Mouse (Mus musculus) spleen, adult 2 months (tissue): ENCODE results near the gene Zfp324. TPM values are rescaled to one million over a fixed set of nuclear protein-coding genes. Genes with fewer than 3 reads are reported as not detected.
A peak's percentile ranks its signal among the peaks of the same experiment; 100 is the strongest.

Experiments
- DNase-seq, 2 experiments: peaks; one replicate each; pipeline versions ENCODE4 v3.0.0 to v3.0.0-alpha.2; 2012 to 2021; ENCODE audit warnings: low spot score in 2 of 2, low read depth in 1 of 2
- H3K27ac ChIP-seq: fragments of 200-500 bp; 2 replicates; pipeline ENCODE4 v1.5.1; 2012; ENCODE audit warnings: low read length, inconsistent platforms; ENCODE audit not compliant: insufficient read depth
- H3K27me3 ChIP-seq: fragments of 200-500 bp; 2 replicates; pipeline ENCODE4 v1.6.1; 2012; ENCODE audit warnings: mild to moderate bottlenecking, moderate library complexity, low read length, inconsistent platforms; ENCODE audit not compliant: control insufficient read depth, insufficient read depth
- H3K36me3 ChIP-seq: fragments of 200-500 bp; 2 replicates; pipeline ENCODE4 v1.6.1; 2012; ENCODE audit warnings: mild to moderate bottlenecking, low read length, inconsistent platforms; ENCODE audit not compliant: control insufficient read depth, insufficient read depth
- H3K4me1 ChIP-seq: fragments of 200-500 bp; 2 replicates; pipeline ENCODE4 v1.6.1; 2011; ENCODE audit warnings: inconsistent platforms; ENCODE audit not compliant: control insufficient read depth, insufficient read depth, insufficient read length
- H3K4me3 ChIP-seq: fragments of 200-500 bp; 2 replicates; pipeline ENCODE4 v1.5.1; 2011; ENCODE audit warnings: mild to moderate bottlenecking, inconsistent platforms; ENCODE audit not compliant: insufficient read depth, insufficient read length; ENCODE audit errors: extremely low read depth
- CTCF ChIP-seq: fragments of 200-500 bp; IDR thresholded peaks from 2 replicates; pipeline ENCODE4 v1.5.1; 2011; ENCODE audit warnings: mild to moderate bottlenecking, inconsistent platforms; ENCODE audit not compliant: insufficient read depth, insufficient read length, insufficient replicate concordance; ENCODE audit errors: extremely low read depth
- POLR2A ChIP-seq: fragments of 200-500 bp; IDR thresholded peaks from 2 replicates; pipeline ENCODE4 v1.6.1; 2011; ENCODE audit warnings: low read depth, low read length, inconsistent platforms
- WGBS: fragments of 180-500 bp; shearing (Covaris S2); methylation state at CpG from one replicate; pipeline ENCODE4 v1.1.7; 2018; 5-methylcytosine and 5-hydroxymethylcytosine counted together
- polyA plus RNA-seq: library from polyadenylated mRNA; depleted of rRNA; stranded (reverse); fragments of >200 nt; gene quantifications from 2 replicates; pipeline ENCODE4 v1.2.3, GENCODE M21; 2012

Zfp324 gene
- polyA plus RNA-seq, 1 experiment = 3.7 TPM

DNA sequence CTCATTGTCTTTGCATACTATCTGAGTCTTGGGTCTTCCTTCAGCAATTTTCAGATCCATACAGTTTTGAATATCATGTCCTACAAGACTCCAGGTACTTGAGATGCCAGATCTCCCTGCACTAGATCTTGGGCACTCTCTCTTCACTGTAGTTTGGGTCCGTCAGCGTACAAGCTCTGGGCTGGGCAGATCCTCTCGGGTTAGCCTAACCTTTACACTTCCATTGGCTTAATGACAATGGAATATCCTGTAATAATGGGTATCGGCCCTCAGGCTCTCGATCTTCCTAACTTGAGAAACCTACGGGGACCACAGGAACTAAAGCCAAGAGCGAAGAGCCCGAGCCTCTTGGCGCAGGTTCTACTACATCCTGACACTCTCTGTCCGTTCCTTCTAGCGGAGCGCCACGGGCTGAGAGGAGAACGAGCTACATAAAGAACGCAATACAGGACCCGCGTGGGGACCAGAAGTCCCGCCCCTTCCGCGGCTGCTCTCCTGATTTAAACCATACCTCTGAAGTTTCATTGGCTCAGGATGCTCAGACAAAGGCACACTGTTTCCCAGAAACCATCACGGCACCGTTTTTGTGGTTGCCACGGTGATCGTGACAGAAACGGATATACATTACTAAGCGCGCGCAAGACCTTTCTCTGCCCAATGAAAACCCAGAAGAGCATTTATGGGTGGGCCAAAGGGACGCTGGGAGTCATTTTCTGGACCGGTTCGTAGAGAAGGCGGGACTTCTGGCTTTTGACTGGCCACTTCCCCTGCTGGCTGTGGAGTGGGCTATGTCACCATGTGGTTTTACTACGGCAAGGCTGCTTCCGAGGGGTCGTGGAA is 16.4 kb upstream of the Zfp324 start:
- Histone ChIP-seq H3K27ac (peak overlapping the region; percentile 57), H3K4me3 (peak overlapping the region; percentile 75), H3K36me3 (no peaks in the 10 kb centered on the region), H3K27me3 (no peaks in the 10 kb centered on the region), H3K4me1 (peaks cover 4% of the 10 kb centered on the region; the same call in 1 of the 2 replicates)
- no peak for TF ChIP-seq CTCF
- peak; percentile 34; the same call in 1 of the 2 replicates for TF ChIP-seq POLR2A
- 7% methylated on average over 35 of the region's 35 CpGs for WGBS
- DNase-seq = peak; percentile 93 to 98

DNA sequence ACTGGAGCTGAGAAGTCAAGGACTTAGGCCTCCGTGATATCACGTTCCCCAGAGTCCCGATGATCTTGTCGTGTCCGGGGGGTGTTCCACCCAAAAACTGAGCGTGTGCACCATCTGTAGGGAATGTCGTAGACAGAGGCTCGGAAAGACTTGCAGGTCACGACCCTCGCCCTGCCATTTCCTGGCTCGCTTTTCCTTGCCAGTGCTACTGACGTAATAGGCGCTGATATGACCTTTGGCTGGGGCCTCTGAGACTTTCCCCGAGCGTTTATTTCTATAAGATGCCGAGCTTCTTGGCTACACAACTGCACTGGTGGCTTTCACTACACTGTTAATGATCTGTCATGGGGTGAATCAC is 15.8 kb upstream of the Zfp324 start:
- no peak for TF ChIP-seq POLR2A
- TF ChIP-seq CTCF = no peak
- Histone ChIP-seq H3K27me3 (no peaks in the 10 kb centered on the region), H3K4me1 (peaks cover 4% of the 10 kb centered on the region; the same call in 1 of the 2 replicates), H3K36me3 (no peaks in the 10 kb centered on the region), H3K27ac (peak overlapping the region; percentile 57), H3K4me3 (peak overlapping the region; percentile 75)
- DNase-seq = no peak
- WGBS = 2% methylated on average over 16 of the region's 16 CpGs

- Histone ChIP-seq H3K27me3 (no peaks in the 10 kb centered on the region), H3K4me3 (no peak overlapping the region), H3K36me3 (no peaks in the 10 kb centered on the region), H3K4me1 (peaks cover 4% of the 10 kb centered on the region; the same call in 1 of the 2 replicates), H3K27ac (no peak overlapping the region)
- WGBS = 33% methylated on average over 3 of the region's 3 CpGs
- no peak for DNase-seq
- TF ChIP-seq CTCF (no peak), POLR2A (no peak)
Observed at GRCm38 (mm10) chr7:12954896-12955295, 10.7 kb upstream of the Zfp324 start.

- H3K4me3 ChIP-seq = no peak overlapping the region
- no peak overlapping the region for H3K27ac ChIP-seq
- 67% methylated on average over 5 of the region's 5 CpGs for WGBS
- no peaks in the 10 kb centered on the region; the same call in 1 of the 2 replicates for H3K4me1 ChIP-seq
- H3K27me3 ChIP-seq = no peaks in the 10 kb centered on the region
- no peaks in the 10 kb centered on the region for H3K36me3 ChIP-seq
- TF ChIP-seq POLR2A (no peak), CTCF (no peak)
- DNase-seq = no peak
Observed at GRCm38 (mm10) chr7:12957511-12957910, 8.1 kb upstream of the Zfp324 start.

DNA sequence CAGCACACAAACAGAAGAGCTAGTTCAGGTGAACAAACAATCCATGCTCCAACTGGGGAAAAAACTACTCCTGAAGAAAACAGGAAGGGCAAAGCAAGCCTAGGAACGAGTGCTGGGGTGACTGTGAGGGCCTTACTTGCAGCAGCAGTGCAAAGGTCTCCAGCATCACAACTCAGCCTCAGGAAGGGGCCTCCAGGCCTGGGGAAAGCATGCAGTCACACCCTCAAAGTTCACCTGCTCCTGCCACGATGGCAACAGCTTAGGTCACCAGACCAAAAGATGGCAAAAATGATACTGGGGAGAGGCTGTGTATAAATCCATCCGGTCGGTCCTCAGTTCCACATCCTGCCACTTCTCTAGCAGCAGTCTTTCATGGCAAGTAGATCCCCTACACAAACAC is 6.7 kb upstream of the Zfp324 start:
- no peaks in the 10 kb centered on the region for H3K36me3 ChIP-seq
- H3K4me3 ChIP-seq = no peak overlapping the region
- no peak for DNase-seq
- WGBS = 72% methylated on average over 4 of the region's 4 CpGs
- TF ChIP-seq CTCF (no peak), POLR2A (no peak)
- H3K4me1 ChIP-seq = no peaks in the 10 kb centered on the region; the same call in 1 of the 2 replicates
- no peak overlapping the region for H3K27ac ChIP-seq
- no peaks in the 10 kb centered on the region for H3K27me3 ChIP-seq

GRCm38 (mm10) chr7:12959718-12960117 is 5.9 kb upstream of the Zfp324 start:
- Histone ChIP-seq H3K27ac (no peak overlapping the region), H3K27me3 (no peaks in the 10 kb centered on the region), H3K4me1 (no peaks in the 10 kb centered on the region; the same call in 1 of the 2 replicates), H3K36me3 (no peaks in the 10 kb centered on the region), H3K4me3 (no peak overlapping the region)
- 88% methylated on average over 4 of the region's 4 CpGs for WGBS
- no peak for DNase-seq
- TF ChIP-seq CTCF = no peak
- TF ChIP-seq POLR2A = no peak
